ENCODE assay signal across 8 mouse cellular contexts in the genomic region with DNA sequence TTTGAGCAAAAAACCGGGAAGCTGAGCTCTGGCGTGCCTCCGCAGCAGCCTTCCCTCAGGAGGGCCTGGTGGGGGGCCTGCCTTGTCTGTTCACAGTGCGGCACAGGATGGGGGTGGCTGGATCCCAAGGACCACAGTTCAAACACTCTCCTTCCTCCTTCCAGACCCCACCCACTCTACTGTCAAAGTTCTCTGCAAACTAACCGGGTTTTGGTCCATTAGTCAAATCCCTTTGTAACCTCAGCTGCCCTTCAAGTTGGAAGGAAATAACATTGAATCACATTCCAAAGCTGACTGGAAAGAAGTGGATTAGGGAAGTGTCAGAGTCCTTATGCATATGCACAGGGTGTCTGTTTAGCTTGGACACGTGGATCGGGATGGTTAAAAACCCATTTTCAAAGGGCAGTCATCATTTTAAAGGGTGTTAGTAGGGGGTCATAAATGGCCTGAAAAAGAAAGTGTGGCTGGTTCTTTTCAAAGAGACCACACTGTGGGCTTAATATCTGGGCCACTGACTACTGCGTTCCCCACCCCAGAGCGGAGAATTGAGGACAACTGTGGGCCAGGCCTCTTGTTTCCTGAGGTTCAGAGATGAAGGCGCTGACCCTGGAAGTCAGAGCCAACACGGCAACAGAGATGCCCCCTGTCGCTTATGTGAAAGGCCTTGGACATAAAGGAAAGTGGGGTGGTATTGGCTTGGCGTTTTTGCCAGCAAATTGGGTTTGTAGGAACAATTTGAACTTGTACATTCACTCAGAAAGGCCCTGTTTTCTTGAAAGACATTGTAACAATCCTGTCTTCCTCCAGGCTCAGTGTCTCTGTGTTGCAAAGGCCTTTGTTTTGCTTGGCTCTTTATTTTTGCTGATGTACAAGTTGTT.
DNase-seq lines count a peak whose midpoint lies in the region; ATAC-seq lines count a peak whose summit lies in the region.

No protein-coding gene starts in this region.

- no peaks in the 10 kb centered on the region for H3K9me3 ChIP-seq in forebrain, embryonic 14.5 days (replicated peaks; ENCODE audit: control insufficient read depth, low read length)
- H3K9me3 ChIP-seq in hindbrain, embryonic 16.5 days (ENCODE audit: control insufficient read depth, low read length), result no peaks in the 10 kb centered on the region
- no peaks in the 10 kb centered on the region for H3K9me3 ChIP-seq in liver, embryonic 11.5 days (ENCODE audit: control insufficient read depth, low read length)
- no peaks in the 10 kb centered on the region for H3K9me3 ChIP-seq in stomach, embryonic 16.5 days (replicated peaks; ENCODE audit: control insufficient read depth, low read length)

- peaks cover 16% of the 10 kb centered on the region for H3K4me1 ChIP-seq in forebrain, embryonic 14.5 days (ENCODE audit: control insufficient read depth, insufficient read depth, low read length)
- H3K4me1 ChIP-seq in hindbrain, embryonic 16.5 days (ENCODE audit: control insufficient read depth, insufficient read depth, low read depth, low read length), result no peaks in the 10 kb centered on the region; the same call in 1 of the 2 replicates
- peaks cover 5% of the 10 kb centered on the region for H3K4me1 ChIP-seq in liver, embryonic 11.5 days (replicated peaks; ENCODE audit: control insufficient read depth, insufficient read depth, low read length)
- H3K4me1 ChIP-seq in stomach, embryonic 16.5 days (ENCODE audit: control insufficient read depth, insufficient read depth, low read length), result peaks cover 27% of the 10 kb centered on the region

- H3K9ac ChIP-seq in forebrain, embryonic 14.5 days (ENCODE audit: low read length), result peak overlapping the region; percentile 66; the same call in 1 of the 2 replicates
- no peak overlapping the region; the same call in 1 of the 2 replicates for H3K9ac ChIP-seq in hindbrain, embryonic 16.5 days (ENCODE audit: low read depth, low read length)
- no peak overlapping the region for H3K9ac ChIP-seq in liver, embryonic 11.5 days (ENCODE audit: low read depth, low read length)
- peak overlapping the region; percentile 74 for H3K9ac ChIP-seq in stomach, embryonic 16.5 days (ENCODE audit: low read length)

- no peaks in the 10 kb centered on the region for H3K36me3 ChIP-seq in forebrain, embryonic 14.5 days (ENCODE audit: control insufficient read depth, insufficient read depth, low read length)
- H3K36me3 ChIP-seq in hindbrain, embryonic 16.5 days (ENCODE audit: control insufficient read depth, insufficient read depth, low read length), result no peaks in the 10 kb centered on the region
- no peaks in the 10 kb centered on the region for H3K36me3 ChIP-seq in liver, embryonic 11.5 days (ENCODE audit: control insufficient read depth, insufficient read depth, low read length)
- H3K36me3 ChIP-seq in stomach, embryonic 16.5 days (ENCODE audit: control insufficient read depth, insufficient read depth, low read length), result no peaks in the 10 kb centered on the region

- no peak overlapping the region for H3K27ac ChIP-seq in forebrain, embryonic 14.5 days (ENCODE audit: low read depth, low read length)
- no peak overlapping the region for H3K27ac ChIP-seq in hindbrain, embryonic 16.5 days (ENCODE audit: low read depth, low read length)
- no peak overlapping the region for H3K27ac ChIP-seq in liver, embryonic 11.5 days (ENCODE audit: low read depth, low read length)
- peak overlapping the region; percentile 79 for H3K27ac ChIP-seq in stomach, embryonic 16.5 days (ENCODE audit: low read length)

- peak; percentile 32 for ATAC-seq in forebrain, embryonic 14.5 days
- ATAC-seq in hindbrain, embryonic 16.5 days, result no peak
- no peak for ATAC-seq in liver, embryonic 11.5 days (replicated peaks; ENCODE audit: low FRiP score)
- ATAC-seq in stomach, embryonic 16.5 days (ENCODE audit: insufficient read depth, low FRiP score), result peak; percentile 61
- ATAC-seq in megakaryocyte-erythroid progenitor cell, adult 5-6 weeks (replicated peaks; ENCODE audit: low FRiP score, low TSS enrichment, poor library complexity, severe bottlenecking), result no peak
- no peak for ATAC-seq in CD4-positive, CD25-positive, alpha-beta regulatory T cell, adult 4 months

- 13% methylated on average over 13 of the region's 13 CpGs for WGBS in forebrain, embryonic 14.5 days
- WGBS in hindbrain, embryonic 16.5 days, result 18% methylated on average over 13 of the region's 13 CpGs
- 44% methylated on average over 13 of the region's 13 CpGs for WGBS in liver, embryonic 11.5 days
- 42% methylated on average over 13 of the region's 13 CpGs for WGBS in stomach, embryonic 16.5 days

- peak; percentile 17 to 33 for DNase-seq in cerebellum, postnatal 10 days
- no peak for DNase-seq in cerebellum, adult 8-10 months
- DNase-seq in forebrain, embryonic 14.5 days (ENCODE audit: low spot score), result peak; percentile 27
- DNase-seq in liver, embryonic 11.5 days (ENCODE audit: low spot score), result no peak

- peak overlapping the region; percentile 68 for H3K4me2 ChIP-seq in forebrain, embryonic 14.5 days (ENCODE audit: low read length)
- peak overlapping the region; percentile 73 for H3K4me2 ChIP-seq in hindbrain, embryonic 16.5 days (ENCODE audit: low read length)
- peak overlapping the region; percentile 69 for H3K4me2 ChIP-seq in liver, embryonic 11.5 days
- peak overlapping the region; percentile 86 for H3K4me2 ChIP-seq in stomach, embryonic 16.5 days (ENCODE audit: low read depth, low read length)

- peak overlapping the region; percentile 33; the same call in 1 of the 2 replicates for H3K4me3 ChIP-seq in forebrain, embryonic 14.5 days (ENCODE audit: low read depth, low read length)
- H3K4me3 ChIP-seq in hindbrain, embryonic 16.5 days (ENCODE audit: low read length), result peak overlapping the region; percentile 42; the same call in 1 of the 2 replicates
- H3K4me3 ChIP-seq in liver, embryonic 11.5 days (ENCODE audit: low read depth, low read length), result no peak overlapping the region
- peak overlapping the region; percentile 48 for H3K4me3 ChIP-seq in stomach, embryonic 16.5 days (replicated peaks; ENCODE audit: low read length)

- no peaks in the 10 kb centered on the region for H3K27me3 ChIP-seq in forebrain, embryonic 14.5 days (replicated peaks; ENCODE audit: control insufficient read depth, insufficient read depth, low read length)
- no peaks in the 10 kb centered on the region for H3K27me3 ChIP-seq in hindbrain, embryonic 16.5 days (replicated peaks; ENCODE audit: control insufficient read depth, insufficient read depth, low read length)
- H3K27me3 ChIP-seq in liver, embryonic 11.5 days (replicated peaks; ENCODE audit: control insufficient read depth, insufficient read depth, low read length), result no peaks in the 10 kb centered on the region
- H3K27me3 ChIP-seq in stomach, embryonic 16.5 days (ENCODE audit: control insufficient read depth, insufficient read depth, low read length), result no peaks in the 10 kb centered on the region

Comparison
In these comparisons a context has a peak if more than half of its experiments do, and no peak if none do; other contexts are left out.
1. DNase-seq: peak in cerebellum, postnatal 10 days (2 of 2) and forebrain, embryonic 14.5 days (single experiment); none in cerebellum, adult 8-10 months (single experiment) and liver, embryonic 11.5 days (single experiment).
2. ATAC-seq: peak in forebrain, embryonic 14.5 days (single experiment) and stomach, embryonic 16.5 days (single experiment); none in hindbrain, embryonic 16.5 days (single experiment), liver, embryonic 11.5 days (single experiment), megakaryocyte-erythroid progenitor cell, adult 5-6 weeks (single experiment) and CD4-positive, CD25-positive, alpha-beta regulatory T cell, adult 4 months (single experiment).
3. H3K9ac ChIP-seq: peak in forebrain, embryonic 14.5 days (single experiment) and stomach, embryonic 16.5 days (single experiment); none in hindbrain, embryonic 16.5 days (single experiment) and liver, embryonic 11.5 days (single experiment).
4. Peak in every context shown above with its lines, with median percentiles within 50 percentile points of each other: H3K4me2 ChIP-seq.